ENCODE assay signal across 1 mouse cellular context in genomic region chr10:79984871-79985270, GRCm38 (mm10).
TF ChIP-seq lines count a peak whose summit lies in the region.

No protein-coding gene starts in this region.

TF ChIP-seq in CH12.LX, 34 proteins besides CTCF, POLR2A, EP300 and RAD21:
- TF ChIP-seq RCOR1 (conservative IDR thresholded peaks at IDR 0.05; ENCODE audit: low read depth, low read length) (no peak), ZNF384 (IDR thresholded peaks at IDR 0.05; ENCODE audit: low read depth, low read length) (no peak), POLR2AphosphoS2 (IDR thresholded peaks at IDR 0.05; ENCODE audit: low read depth, low read length) (no peak), KAT2A (IDR thresholded peaks at IDR 0.05; ENCODE audit: insufficient replicate concordance, low read length) (no peak), CHD1 (IDR thresholded peaks at IDR 0.05; ENCODE audit: low read depth, low read length) (no peak), MAZ (IDR thresholded peaks at IDR 0.05; ENCODE audit: low read depth, low read length) (no peak)
TF ChIP-seq in CH12.LX: peak in this region for 0.
